Mouse (Mus musculus) limb, embryonic 13.5 days (tissue): ENCODE results near the gene Klra1. TPM values are rescaled to one million over a fixed set of nuclear protein-coding genes. Genes with fewer than 3 reads are reported as not detected.
"Not testable (repeated sequence)": the region's sequence is repeated elsewhere in the genome, so short reads cannot be mapped to it uniquely, and the experiment has no call there.

Experiments
- ATAC-seq: fragments of 200-750 bp; cut with Nextera tagmentation; 2 replicates; pipeline ENCODE4 v1.8.0; 2017; ENCODE audit warnings: low read depth, moderate number of reproducible peaks, moderate TSS enrichment; ENCODE audit not compliant: low FRiP score
- H3K27ac ChIP-seq: fragments of 300-500 bp; sonication (generic); 2 replicates; pipeline ENCODE4 v1.5.1; 2015; ENCODE audit warnings: inconsistent platforms, mild to moderate bottlenecking, moderate library complexity
- H3K27me3 ChIP-seq: fragments of 300-500 bp; sonication (generic); 2 replicates; pipeline ENCODE4 v1.6.1; 2015; ENCODE audit warnings: mild to moderate bottlenecking, inconsistent platforms
- H3K36me3 ChIP-seq: fragments of 300-500 bp; sonication (generic); 2 replicates; pipeline ENCODE4 v1.6.1; 2015; ENCODE audit warnings: inconsistent platforms, mild to moderate bottlenecking, moderate library complexity
- H3K4me1 ChIP-seq: fragments of 300-500 bp; sonication (generic); 2 replicates; pipeline ENCODE4 v1.6.1; 2015; ENCODE audit warnings: inconsistent platforms
- H3K4me2 ChIP-seq: fragments of 300-500 bp; sonication (generic); replicated peaks from 2 replicates; pipeline ENCODE4 v1.6.1; 2015; ENCODE audit warnings: inconsistent platforms, mild to moderate bottlenecking, moderate library complexity
- H3K4me3 ChIP-seq: fragments of 300-500 bp; sonication (generic); 2 replicates; pipeline ENCODE4 v1.5.1; 2015; ENCODE audit warnings: moderate library complexity, mild to moderate bottlenecking, inconsistent platforms
- H3K9ac ChIP-seq: fragments of 300-500 bp; sonication (generic); 2 replicates; pipeline ENCODE4 v1.6.1; 2015; ENCODE audit warnings: mild to moderate bottlenecking, inconsistent platforms
- H3K9me3 ChIP-seq: fragments of 300-500 bp; sonication (generic); 2 replicates; pipeline ENCODE4 v1.6.1; 2016; ENCODE audit warnings: inconsistent platforms
- WGBS: fragments of 180-500 bp; shearing (Covaris S2); methylation state at CpG from one replicate; pipeline ENCODE4 v1.1.7; 2015; 5-methylcytosine and 5-hydroxymethylcytosine counted together
- polyA plus RNA-seq: library from polyadenylated mRNA; unstranded; fragments of >200 nt; fragmentation: Nextera tagmentation; extraction: Ambion mirVana; gene quantifications from 2 replicates; pipeline ENCODE4 v1.2.1, GENCODE M21; 2015

The Klra1 gene
- polyA plus RNA-seq, result not detected in 2 replicates

GRCm38 (mm10) chr6:130386750-130387149 lies at the start of gene Klra1:
Gene Klra1 (minus strand): TSS chr6:130386874.
- Histone ChIP-seq H3K27ac (no peak within 1 kb of the TSS), H3K9me3 (peaks cover 9% of the 10 kb centered on the region), H3K4me3 (no peak within 1 kb of the TSS), H3K4me2 (no peak within 1 kb of the TSS), H3K27me3 (no peaks in the 10 kb centered on the region), H3K36me3 (no peaks in the 10 kb centered on the region), H3K4me1 (no peaks in the 10 kb centered on the region), H3K9ac (no peak within 1 kb of the TSS)
- no peak for ATAC-seq
- 85% methylated on average over 2 of the region's 2 CpGs for WGBS

GRCm38 (mm10) chr6:130429511-130429910 lies 42.8 kb upstream of the Klra1 start:
- H3K4me1 ChIP-seq, result no peaks in the 10 kb centered on the region
- no peak overlapping the region for H3K4me3 ChIP-seq
- peaks cover 10% of the 10 kb centered on the region; the same call in 1 of the 2 replicates for H3K9me3 ChIP-seq
- H3K36me3 ChIP-seq, result no peaks in the 10 kb centered on the region
- WGBS, result 80% methylated on average over 4 of the region's 4 CpGs
- no peaks in the 10 kb centered on the region for H3K27me3 ChIP-seq
- H3K9ac ChIP-seq, result no peak overlapping the region
- no peak overlapping the region for H3K27ac ChIP-seq
- no peak overlapping the region for H3K4me2 ChIP-seq
- no peak for ATAC-seq

- WGBS, result 83% methylated on average over 2 of the region's 2 CpGs
- no peak for ATAC-seq
Measured at GRCm38 (mm10) chr6:130419158-130419557, 32.5 kb upstream of the Klra1 start.

GRCm38 (mm10) chr6:130404882-130405281 lies 18.2 kb upstream of the Klra1 start:
- no peak overlapping the region for H3K4me3 ChIP-seq
- no peaks in the 10 kb centered on the region for H3K36me3 ChIP-seq
- no peaks in the 10 kb centered on the region for H3K4me1 ChIP-seq
- H3K4me2 ChIP-seq, result no peak overlapping the region
- no peak for ATAC-seq
- peaks cover 21% of the 10 kb centered on the region for H3K9me3 ChIP-seq
- WGBS, result 73% methylated on average over 1 of the region's 1 CpGs
- no peaks in the 10 kb centered on the region for H3K27me3 ChIP-seq
- H3K27ac ChIP-seq, result no peak overlapping the region
- no peak overlapping the region for H3K9ac ChIP-seq

More at GRCm38 (mm10) chr6:130419158-130419557, 32.5 kb upstream of the Klra1 start:
- Histone ChIP-seq H3K36me3 (no peaks in the 10 kb centered on the region), H3K4me1 (no peaks in the 10 kb centered on the region), H3K27ac (no peak overlapping the region), H3K9me3 (peaks cover 33% of the 10 kb centered on the region), H3K4me3 (no peak overlapping the region), H3K27me3 (no peaks in the 10 kb centered on the region), H3K4me2 (no peak overlapping the region), H3K9ac (no peak overlapping the region)

- H3K4me3 ChIP-seq, result no peak overlapping the region
- no peak for ATAC-seq
- H3K27ac ChIP-seq, result no peak overlapping the region
- H3K27me3 ChIP-seq, result no peaks in the 10 kb centered on the region
- H3K36me3 ChIP-seq, result no peaks in the 10 kb centered on the region
- no peaks in the 10 kb centered on the region for H3K4me1 ChIP-seq
- H3K9ac ChIP-seq, result no peak overlapping the region
- peaks cover 9% of the 10 kb centered on the region for H3K9me3 ChIP-seq
- WGBS, result 52% methylated on average over 1 of the region's 1 CpGs
- H3K4me2 ChIP-seq, result no peak overlapping the region
Measured at GRCm38 (mm10) chr6:130385803-130386202, 871 bp downstream of the Klra1 start.

GRCm38 (mm10) chr6:130382375-130382774 lies 4.3 kb downstream of the Klra1 start:
- Histone ChIP-seq H3K27ac (no peak overlapping the region), H3K9me3 (peaks cover 5% of the 10 kb centered on the region; the same call in 1 of the 2 replicates), H3K36me3 (no peaks in the 10 kb centered on the region), H3K9ac (no peak overlapping the region), H3K27me3 (no peaks in the 10 kb centered on the region), H3K4me2 (no peak overlapping the region), H3K4me1 (no peaks in the 10 kb centered on the region), H3K4me3 (no peak overlapping the region)
- WGBS, result 73% methylated on average over 4 of the region's 4 CpGs
- ATAC-seq, result no peak

GRCm38 (mm10) chr6:130345381-130345780 lies 41.3 kb downstream of the Klra1 start:
- 27% methylated on average over 1 of the region's 1 CpGs for WGBS
- H3K36me3 ChIP-seq, H3K9ac ChIP-seq, H3K27me3 ChIP-seq, ATAC-seq, H3K4me1 ChIP-seq, H3K4me2 ChIP-seq, H3K27ac ChIP-seq, H3K9me3 ChIP-seq, H3K4me3 ChIP-seq: not testable (repeated sequence)

- 71% methylated on average over 2 of the region's 2 CpGs for WGBS
- not testable (repeated sequence) for H3K9me3 ChIP-seq, ATAC-seq, H3K4me3 ChIP-seq, H3K9ac ChIP-seq, H3K4me2 ChIP-seq, H3K27me3 ChIP-seq, H3K4me1 ChIP-seq, H3K36me3 ChIP-seq, H3K27ac ChIP-seq
Measured at GRCm38 (mm10) chr6:130341973-130342372, 44.7 kb downstream of the Klra1 start.

- Histone ChIP-seq H3K9me3 (no peaks in the 10 kb centered on the region), H3K36me3 (no peaks in the 10 kb centered on the region), H3K4me3 (no peak within 1 kb of the TSS), H3K4me1 (no peaks in the 10 kb centered on the region), H3K27ac (no peak within 1 kb of the TSS), H3K4me2 (no peak within 1 kb of the TSS), H3K9ac (no peak within 1 kb of the TSS), H3K27me3 (no peaks in the 10 kb centered on the region)
- no peak for ATAC-seq
- WGBS, result 84% methylated on average over 8 of the region's 8 CpGs
Measured at GRCm38 (mm10) chr6:130337411-130337810, 49.3 kb downstream of the Klra1 start, which contains the start of gene Klra3. Gene Klra3 (minus strand): TSS chr6:130337574.

Other genes starting within 250 kb of the Klra1 start
- not detected in 2 replicates for gene Klra9, start 193.8 kb downstream of the Klra1 start, polyA plus RNA-seq
- not detected in 2 replicates for gene Klra7, start 153.6 kb downstream of the Klra1 start, polyA plus RNA-seq
- not detected in 2 replicates for gene Klra10, start 104.9 kb downstream of the Klra1 start, polyA plus RNA-seq
- not detected in 2 replicates for gene Klra3, start 49.3 kb downstream of the Klra1 start, polyA plus RNA-seq